Mouse (Mus musculus) liver, embryonic 13.5 days (tissue): ENCODE results near the gene Hbb-bh1. TPM values are rescaled to one million over a fixed set of nuclear protein-coding genes. Genes with fewer than 3 reads are reported as not detected.

ENCODE experiments used
- polyA plus RNA-seq: library from polyadenylated mRNA; unstranded; fragments of >200 nt; fragmentation: Nextera tagmentation; extraction: Ambion mirVana; gene quantifications from 2 replicates; pipeline ENCODE4 v1.2.1, GENCODE M21; 2015

Gene Hbb-bh1
- polyA plus RNA-seq, 1 experiment from 2014 or later = 436 TPM

Other genes starting within 250 kb of the Hbb-bh1 start
- not detected in 2 replicates for gene Olfr619, start 242.6 kb downstream of the Hbb-bh1 start, polyA plus RNA-seq
- not detected in 2 replicates for gene Olfr620, start 230.6 kb downstream of the Hbb-bh1 start, polyA plus RNA-seq
- not detected in 2 replicates for gene Olfr622, start 200.5 kb downstream of the Hbb-bh1 start, polyA plus RNA-seq
- gene Olfr623, start 179.5 kb downstream of the Hbb-bh1 start, polyA plus RNA-seq = not detected in 2 replicates
- 0.02 TPM in 1 of 2 replicates, not detected in the other for gene Olfr624, start 172.0 kb downstream of the Hbb-bh1 start, polyA plus RNA-seq
- not detected in 2 replicates for gene Olfr625-ps1, start 160.4 kb downstream of the Hbb-bh1 start, polyA plus RNA-seq
- not detected in 2 replicates for gene Olfr243, start 128.5 kb downstream of the Hbb-bh1 start, polyA plus RNA-seq
- gene Olfr628, start 112.8 kb downstream of the Hbb-bh1 start, polyA plus RNA-seq = not detected in 2 replicates
- 0.08 and 0.17 TPM in 2 replicates for gene Olfr629, start 98.2 kb downstream of the Hbb-bh1 start, polyA plus RNA-seq
- not detected in 2 replicates for gene Olfr630, start 85.8 kb downstream of the Hbb-bh1 start, polyA plus RNA-seq
- gene Olfr69, start 71.6 kb downstream of the Hbb-bh1 start, polyA plus RNA-seq = not detected in 2 replicates
- not detected in 2 replicates for gene Olfr68, start 63.5 kb downstream of the Hbb-bh1 start, polyA plus RNA-seq
- gene Olfr67, start 51.3 kb downstream of the Hbb-bh1 start, polyA plus RNA-seq = not detected in 2 replicates
- gene Hbb-bt, start 29.2 kb downstream of the Hbb-bh1 start, polyA plus RNA-seq = 49,070 and 53,102 TPM in 2 replicates
- 91,050 and 104,119 TPM in 2 replicates for gene Hbb-bs, start 15.1 kb downstream of the Hbb-bh1 start, polyA plus RNA-seq
- 0.32 and 0.36 TPM in 2 replicates for gene Hbb-bh2, start 2.6 kb downstream of the Hbb-bh1 start, polyA plus RNA-seq
- gene Hbb-y, start 10.1 kb upstream of the Hbb-bh1 start, polyA plus RNA-seq = 3,309 and 4,306 TPM in 2 replicates
- gene Olfr66, start 43.1 kb upstream of the Hbb-bh1 start, polyA plus RNA-seq = not detected in 2 replicates
- not detected in 2 replicates for gene Olfr64, start 51.3 kb upstream of the Hbb-bh1 start, polyA plus RNA-seq
- not detected in 2 replicates for gene Olfr65, start 60.3 kb upstream of the Hbb-bh1 start, polyA plus RNA-seq
- gene Olfr631, start 85.7 kb upstream of the Hbb-bh1 start, polyA plus RNA-seq = 0.12 TPM in 1 of 2 replicates, not detected in the other
- gene Olfr632, start 91.2 kb upstream of the Hbb-bh1 start, polyA plus RNA-seq = 0.21 and 0.33 TPM in 2 replicates
- not detected in 2 replicates for gene Olfr633, start 101.3 kb upstream of the Hbb-bh1 start, polyA plus RNA-seq
- gene Olfr635, start 128.0 kb upstream of the Hbb-bh1 start, polyA plus RNA-seq = not detected in 2 replicates
- gene Olfr638, start 155.6 kb upstream of the Hbb-bh1 start, polyA plus RNA-seq = not detected in 2 replicates
- not detected in 2 replicates for gene Olfr639, start 174.1 kb upstream of the Hbb-bh1 start, polyA plus RNA-seq
- gene Olfr640, start 182.4 kb upstream of the Hbb-bh1 start, polyA plus RNA-seq = not detected in 2 replicates
- gene Olfr641, start 192.3 kb upstream of the Hbb-bh1 start, polyA plus RNA-seq = not detected in 2 replicates
- gene Olfr642, start 209.5 kb upstream of the Hbb-bh1 start, polyA plus RNA-seq = not detected in 2 replicates
- gene 4930516K23Rik, start 218.3 kb upstream of the Hbb-bh1 start, polyA plus RNA-seq = not detected in 2 replicates
- not detected in 2 replicates for gene Olfr644, start 228.7 kb upstream of the Hbb-bh1 start, polyA plus RNA-seq
- gene Olfr645, start 242.3 kb upstream of the Hbb-bh1 start, polyA plus RNA-seq = not detected in 2 replicates